Mouse (Mus musculus) layer of hippocampus, adult 2 months (tissue): ENCODE results near the gene Bcl2l11. TPM values are rescaled to one million over a fixed set of nuclear protein-coding genes. Genes with fewer than 3 reads are reported as not detected.
"Not testable (repeated sequence)": the region's sequence is repeated elsewhere in the genome, so short reads cannot be mapped to it uniquely, and the experiment has no call there.

Experiments used
- DNase-seq, 2 experiments: peaks; one replicate each; pipeline ENCODE4 v3.0.0; 2022; ENCODE audit warnings: low spot score in 2 of 2
- H3K27ac ChIP-seq: fragments of 200-600 bp; 2 replicates; pipeline ENCODE4 v1.8.1; 2022
- H3K4me3 ChIP-seq: fragments of 200-600 bp; 2 replicates; pipeline ENCODE4 v1.8.1; 2022; ENCODE audit warnings: mild to moderate bottlenecking
- CTCF ChIP-seq: fragments of 200-600 bp; conservative IDR thresholded peaks from 2 replicates; pipeline ENCODE4 v1.8.1; 2022; ENCODE audit warnings: antibody characterized with exemption, mild to moderate bottlenecking, moderate library complexity
- total RNA-seq, 2 experiments: library from RNA; stranded (reverse); gene quantifications; 2 replicates each; pipeline ENCODE4 v1.2.3; 2021

The Bcl2l11 gene
- total RNA-seq, 2 experiments from 2014 or later: 5.6 to 9.0 TPM

- no peak for DNase-seq
- Histone ChIP-seq H3K27ac (no peak overlapping the region), H3K4me3 (no peak overlapping the region)
- TF ChIP-seq CTCF: no peak
Observed at GRCm38 (mm10) chr2:128174604-128175342, 48.9 kb downstream of the Bcl2l11 start.

- no peak for TF ChIP-seq CTCF
- no peak overlapping the region for H3K27ac ChIP-seq
- no peak overlapping the region for H3K4me3 ChIP-seq
- no peak for DNase-seq
Observed at GRCm38 (mm10) chr2:128175625-128176024, 49.8 kb downstream of the Bcl2l11 start.

DNA sequence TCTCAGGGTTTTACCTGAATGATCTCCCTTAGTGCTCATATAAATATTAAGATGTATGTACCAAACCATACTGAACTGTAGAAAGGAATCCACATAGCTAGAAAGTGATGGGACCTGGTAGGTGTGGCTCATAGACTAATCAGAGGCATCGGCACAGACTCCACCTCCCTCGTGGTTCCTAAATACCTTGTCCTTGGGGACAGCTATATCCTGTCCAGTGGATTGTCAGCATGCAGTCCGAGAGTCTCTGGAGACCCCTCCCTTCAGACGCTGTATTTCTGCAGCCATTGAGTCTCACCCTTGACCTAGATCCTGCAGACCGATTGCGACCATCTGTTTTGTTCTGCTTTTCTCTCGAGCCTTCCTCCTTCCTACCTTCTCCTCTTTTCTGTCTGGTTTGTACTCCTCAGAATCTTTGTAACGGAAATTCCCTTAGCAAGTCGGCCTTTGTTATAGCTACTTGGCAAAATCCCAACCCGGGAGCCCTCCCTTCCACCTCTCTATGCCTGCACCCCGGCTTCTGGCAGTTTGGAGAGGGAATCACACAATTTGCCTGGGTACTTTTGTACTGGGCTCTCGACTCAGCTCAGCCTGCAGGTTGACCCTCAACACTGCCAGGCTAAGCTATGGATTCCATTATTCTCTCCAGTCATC is 50.7 kb downstream of the Bcl2l11 start:
- TF ChIP-seq CTCF: no peak
- H3K27ac ChIP-seq: no peak overlapping the region
- DNase-seq: no peak
- H3K4me3 ChIP-seq: no peak overlapping the region

DNA sequence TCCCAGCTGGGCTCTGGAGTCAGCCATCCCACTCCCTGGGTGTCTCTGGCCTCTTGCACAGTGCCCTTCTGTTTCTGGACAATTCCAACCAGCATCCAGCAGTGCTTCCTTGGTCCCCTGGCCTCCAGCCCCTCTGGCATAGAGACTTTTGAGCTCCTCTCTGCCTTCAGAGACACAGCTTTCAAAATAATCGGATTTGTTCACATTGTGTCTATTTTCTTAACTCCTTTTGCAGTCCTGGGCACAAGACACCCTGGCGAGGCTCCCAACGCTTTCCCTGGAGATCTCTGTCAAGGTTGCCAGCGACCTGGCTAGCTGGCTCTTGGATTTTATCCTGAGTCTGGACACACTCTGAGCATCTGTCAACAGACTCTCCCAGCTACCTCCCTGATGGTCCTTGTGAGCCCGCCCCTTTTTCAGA is 51.4 kb downstream of the Bcl2l11 start:
- no peak for DNase-seq
- H3K27ac ChIP-seq: no peak overlapping the region
- H3K4me3 ChIP-seq: no peak overlapping the region
- no peak for TF ChIP-seq CTCF

DNA sequence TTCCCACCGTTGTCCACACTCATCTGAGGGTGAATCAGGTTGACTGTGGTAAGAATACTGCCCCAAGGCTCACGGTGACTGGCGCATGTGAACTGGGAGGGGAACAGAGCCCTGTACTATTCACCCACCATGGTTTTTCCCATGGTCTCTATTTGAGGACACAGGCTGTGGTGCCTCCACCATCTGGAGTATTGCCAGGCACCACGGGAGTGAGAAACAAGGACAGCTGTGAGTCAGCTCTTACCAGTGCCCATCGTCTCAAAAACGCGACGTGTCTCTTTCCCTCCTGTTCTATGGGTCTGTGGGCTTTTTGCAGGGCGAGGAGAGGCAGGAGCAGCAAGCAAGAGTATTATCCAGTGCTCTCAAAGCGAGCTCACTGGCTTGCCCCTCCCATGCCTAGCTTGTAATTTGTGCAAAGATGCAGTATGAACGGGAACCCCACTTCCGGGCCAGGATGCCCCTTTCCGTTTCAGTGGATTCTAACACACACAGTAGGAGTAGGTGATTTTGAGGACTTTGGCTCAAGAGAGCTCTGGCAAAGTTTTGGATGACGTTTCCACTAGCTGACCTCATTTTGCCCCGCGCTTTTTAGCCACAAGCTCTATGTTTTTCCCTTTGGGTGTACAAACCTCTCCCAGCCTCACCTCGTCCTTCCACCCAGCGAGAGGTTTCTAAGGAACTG is 53.4 kb downstream of the Bcl2l11 start:
- no peak overlapping the region for H3K4me3 ChIP-seq
- no peak for TF ChIP-seq CTCF
- no peak for DNase-seq
- no peak overlapping the region for H3K27ac ChIP-seq

- Histone ChIP-seq H3K27ac (no peak overlapping the region), H3K4me3 (no peak overlapping the region)
- no peak for TF ChIP-seq CTCF
- no peak for DNase-seq
Observed at GRCm38 (mm10) chr2:128179808-128180379, 54.1 kb downstream of the Bcl2l11 start.

- H3K27ac ChIP-seq, DNase-seq, H3K4me3 ChIP-seq: not testable (repeated sequence)
Observed at GRCm38 (mm10) chr2:128182181-128182580, 56.3 kb downstream of the Bcl2l11 start.

DNA sequence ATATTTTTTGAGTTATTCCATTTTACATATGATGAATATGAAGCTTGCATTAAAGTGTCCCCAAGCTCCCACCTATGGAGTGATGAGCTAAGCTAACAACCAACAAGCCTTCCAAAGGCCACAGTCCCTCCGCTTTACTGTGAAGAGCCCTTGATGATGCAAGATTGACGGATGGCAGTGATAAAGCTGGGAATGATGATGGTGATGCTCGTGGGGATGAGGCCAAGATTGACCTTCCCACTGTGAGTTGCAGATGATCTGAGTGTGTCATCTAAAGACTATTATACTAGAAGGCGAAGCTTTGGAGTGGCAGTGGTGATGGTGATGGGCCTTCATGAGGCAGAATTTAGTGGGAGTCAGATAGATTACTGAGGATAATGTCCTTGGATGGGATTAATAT is 56.9 kb downstream of the Bcl2l11 start:
- DNase-seq: no peak
- no peak for TF ChIP-seq CTCF
- no peak overlapping the region for H3K4me3 ChIP-seq
- no peak overlapping the region for H3K27ac ChIP-seq

- TF ChIP-seq CTCF: no peak
- DNase-seq: no peak
- no peak overlapping the region for H3K4me3 ChIP-seq
- H3K27ac ChIP-seq: no peak overlapping the region
Observed at GRCm38 (mm10) chr2:128183762-128184161, 57.9 kb downstream of the Bcl2l11 start.

- Histone ChIP-seq H3K27ac (no peak overlapping the region), H3K4me3 (no peak overlapping the region)
- DNase-seq: no peak
- TF ChIP-seq CTCF: no peak
Observed at GRCm38 (mm10) chr2:128185942-128186341, 60.1 kb downstream of the Bcl2l11 start.

- H3K4me3 ChIP-seq: no peak overlapping the region
Observed at GRCm38 (mm10) chr2:128187277-128187676, 61.4 kb downstream of the Bcl2l11 start.

DNA sequence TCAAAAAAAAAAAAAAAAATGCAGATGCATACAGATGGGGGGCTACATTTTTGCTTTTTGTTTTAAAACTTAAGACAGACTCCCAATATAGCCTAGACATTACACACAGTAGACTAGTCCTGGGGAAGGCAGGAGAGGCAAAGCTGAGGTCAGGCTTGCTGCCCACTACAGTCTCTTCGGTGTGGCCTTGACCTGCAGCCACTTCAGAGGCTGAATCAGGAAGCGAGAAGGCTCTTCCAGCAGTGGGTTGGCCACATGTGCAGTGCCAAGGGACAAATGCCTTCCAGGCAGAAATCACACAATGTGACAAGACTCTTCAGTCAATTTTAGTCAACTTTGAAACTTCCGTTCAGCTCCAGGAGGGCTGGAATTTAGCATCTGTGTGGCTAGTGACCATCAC is 62.6 kb downstream of the Bcl2l11 start:
- DNase-seq: no peak
- no peak for TF ChIP-seq CTCF
- Histone ChIP-seq H3K27ac (no peak overlapping the region), H3K4me3 (no peak overlapping the region)

More at GRCm38 (mm10) chr2:128187277-128187676, 61.4 kb downstream of the Bcl2l11 start:
- no peak for TF ChIP-seq CTCF
- no peak for DNase-seq
- H3K27ac ChIP-seq: no peak overlapping the region

DNA sequence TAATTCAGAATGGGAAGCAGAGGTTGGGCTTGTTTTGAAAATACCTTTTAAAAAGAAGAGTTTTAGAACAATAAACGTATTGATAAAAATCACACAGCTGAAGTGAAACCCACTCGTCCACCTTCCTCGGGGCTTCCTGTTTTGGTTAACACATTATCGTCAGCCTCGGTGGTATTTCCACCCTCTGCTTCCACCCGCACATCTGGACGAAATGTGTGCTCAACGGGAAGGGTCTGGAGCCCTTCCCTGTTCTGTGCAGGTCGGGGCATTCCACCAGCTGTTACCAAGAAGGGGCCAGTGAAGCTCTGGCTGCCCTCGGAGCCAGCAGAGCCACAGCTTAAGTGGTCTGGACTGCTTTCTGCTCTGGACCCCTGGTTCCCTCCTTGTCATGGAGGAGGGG is 63.9 kb downstream of the Bcl2l11 start:
- Histone ChIP-seq H3K27ac (no peak overlapping the region), H3K4me3 (no peak overlapping the region)
- no peak for DNase-seq
- no peak for TF ChIP-seq CTCF

DNA sequence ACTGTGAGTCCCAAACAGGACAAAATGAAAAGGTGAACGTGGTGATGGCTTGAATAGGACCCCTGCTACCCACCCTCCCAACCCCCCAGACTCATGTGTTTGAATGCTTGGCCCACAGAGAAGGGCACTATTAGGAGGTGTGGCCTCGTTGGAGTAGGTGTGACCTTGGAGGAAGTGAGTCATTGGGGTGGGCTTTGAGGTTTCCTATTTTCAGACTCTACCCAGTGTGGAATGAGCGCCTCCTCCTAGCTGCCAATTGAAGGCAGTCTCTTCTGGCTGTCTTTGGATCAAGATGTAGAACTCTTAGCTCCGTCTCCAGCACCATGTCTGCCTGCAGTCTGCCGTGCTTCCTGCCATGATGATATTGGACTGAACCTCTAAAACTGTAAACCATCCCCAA is 64.4 kb downstream of the Bcl2l11 start:
- no peak for TF ChIP-seq CTCF
- no peak overlapping the region for H3K27ac ChIP-seq
- no peak overlapping the region for H3K4me3 ChIP-seq
- DNase-seq: no peak
